Mouse (Mus musculus) cerebellum, adult 18-20 months (tissue): ENCODE measurements at regions not wholly inside any gene's neighbourhood (a gene's known extent, or its start where the extent isn't known, plus 50 kb on each side); places are given as distances from the start of the nearest gene placed in this dataset.

Source experiments
- DNase-seq, 2 experiments: peaks; one replicate each; pipeline ENCODE4 v3.0.0; 2021

DNA sequence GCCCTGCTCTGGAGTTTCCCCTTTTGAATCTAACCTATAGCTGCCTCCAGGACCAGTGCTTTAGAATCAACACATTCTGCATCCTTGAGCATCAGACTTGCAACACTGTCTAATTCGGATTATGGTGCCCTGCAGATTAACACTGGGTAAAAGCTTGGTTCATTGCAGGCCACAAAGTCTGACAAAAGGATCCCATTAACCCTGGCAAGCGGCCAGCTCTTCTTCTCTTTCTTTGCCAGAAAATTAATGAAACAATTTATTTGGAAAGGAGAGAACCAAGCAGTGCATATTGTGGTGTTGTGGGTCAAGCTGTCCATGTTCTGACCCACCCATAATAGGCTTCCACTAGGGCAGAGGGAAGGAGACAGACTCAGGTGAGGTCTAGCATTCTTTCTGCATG lies 58.2 kb upstream of the Spon1 start:
- peak; percentile 75 to 78 for DNase-seq

DNA sequence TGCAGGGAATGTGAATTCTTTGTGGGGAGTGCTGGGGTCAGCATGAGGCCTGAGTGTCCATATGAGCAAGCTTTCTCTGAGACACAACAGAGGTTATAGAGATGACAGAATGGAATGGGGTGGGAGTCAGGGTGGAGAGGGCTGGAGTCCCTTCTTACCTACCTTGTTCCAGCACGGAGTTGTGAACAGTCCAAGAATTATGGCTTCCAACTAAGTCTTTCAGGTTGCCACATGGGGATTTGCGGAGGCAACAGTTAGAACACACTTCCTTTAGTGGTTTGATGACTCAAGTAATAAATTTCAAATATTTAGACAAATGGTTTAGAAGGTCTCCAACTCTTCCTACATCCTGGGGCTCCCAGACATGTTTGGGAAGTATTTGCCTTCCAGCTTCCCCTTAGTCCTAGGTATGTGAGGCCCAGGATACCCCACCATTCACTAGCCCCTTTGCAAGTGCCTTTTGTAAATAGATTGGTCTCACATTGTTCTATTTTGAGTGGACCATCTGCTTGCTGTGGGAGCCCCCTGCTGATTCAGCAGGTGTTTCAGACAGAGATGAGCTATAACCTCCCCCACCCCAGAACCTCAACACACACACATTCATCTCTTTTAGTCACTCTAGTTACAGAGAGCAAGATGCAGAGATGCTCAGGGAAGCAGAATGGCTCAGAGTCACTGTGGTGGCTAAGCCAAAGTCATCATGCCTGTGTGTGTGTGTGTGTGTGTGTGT lies 55.1 kb upstream of the Spon1 start:
- DNase-seq, result peak; percentile 84 to 87

GRCm38 (mm10) chr7:113711356-113711755 lies 54.4 kb upstream of the Spon1 start:
- peak; percentile 38 to 54 for DNase-seq
